Mouse (Mus musculus): ENCODE measurements at regions not wholly inside any gene's neighbourhood (a gene's known extent, or its start where the extent isn't known, plus 50 kb on each side); places are given as distances from the start of the nearest gene placed in this dataset.
"Not testable (repeated sequence)": the region's sequence is repeated elsewhere in the genome, so short reads cannot be mapped to it uniquely, and the experiment has no call there.

DNA sequence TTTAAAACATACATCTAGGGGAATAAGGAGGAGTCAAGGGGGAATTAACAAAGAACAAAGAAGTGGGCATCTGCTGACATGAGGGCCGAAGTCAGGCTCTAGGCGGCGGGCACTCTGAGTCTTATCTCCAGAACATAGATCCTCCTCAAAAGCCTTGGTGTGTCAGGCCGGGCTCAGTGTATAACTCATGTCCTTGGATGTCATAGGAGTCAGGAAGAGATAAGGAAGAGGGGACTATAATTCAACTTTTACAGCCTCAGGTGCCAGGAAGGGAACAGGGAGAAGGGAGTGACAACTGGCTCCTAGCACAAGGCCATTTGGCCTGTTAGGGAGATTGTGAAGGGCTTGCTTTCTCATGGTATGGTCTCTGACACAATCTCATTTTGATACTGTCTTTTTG lies 185.9 kb upstream of the Ube2e2 start:
- CTCF ChIA-PET, POLR2A ChIA-PET: not testable (repeated sequence)

GRCm38 (mm10) chr14:19041984-19042760 lies 148.1 kb upstream of the Ube2e2 start:
- POLR2A ChIA-PET, result no interaction called here
- CTCF ChIA-PET, result interaction anchor here in 3 of 4 experiments (0.6 to 1.3 kb wide), 4 partner anchors 10 to 756 kb away, joined by 3 to 9 read pairs (median 3); no protein-coding TSS in a partner anchor

DNA sequence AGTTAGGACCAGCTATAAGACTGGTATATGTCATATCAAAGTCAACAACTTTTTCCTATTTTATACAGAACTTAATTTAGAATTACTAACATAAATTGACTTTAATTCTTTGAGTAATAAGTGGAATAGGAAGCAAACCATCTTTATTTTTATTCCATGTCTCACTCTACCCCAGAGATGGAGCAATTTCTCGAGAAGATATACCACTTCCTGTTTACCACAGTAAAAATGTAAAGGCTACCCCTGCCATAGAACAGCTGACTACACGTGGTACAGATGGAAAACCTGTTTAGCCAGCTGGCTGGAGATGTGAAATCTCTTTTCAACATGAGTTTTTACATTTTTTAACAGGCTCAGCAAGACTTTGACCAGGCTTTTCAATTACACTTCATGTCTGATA lies 126.0 kb upstream of the Ube2e2 start:
- POLR2A ChIA-PET, result no interaction called here
- CTCF ChIA-PET, result no interaction called here

DNA sequence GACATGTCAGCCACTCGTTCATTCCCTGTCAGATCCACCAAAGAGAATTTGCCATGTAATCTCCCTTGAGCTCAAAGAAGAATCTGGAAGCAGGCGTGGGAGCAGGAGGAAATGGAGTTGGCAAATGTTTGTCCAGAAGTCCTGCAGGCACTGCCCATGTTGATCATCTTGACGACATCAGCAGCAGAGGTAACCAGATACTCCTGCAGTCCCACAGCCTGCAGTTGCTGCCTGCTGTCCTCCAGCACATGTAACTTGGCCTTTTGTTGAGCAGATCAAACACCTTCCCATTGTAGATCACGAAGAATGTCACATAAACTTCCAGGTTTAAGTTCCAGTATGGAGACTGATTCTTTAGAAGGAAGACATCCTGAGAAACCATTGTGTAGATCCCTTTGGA lies 121.3 kb upstream of the Ube2e2 start:
- POLR2A ChIA-PET, result no interaction called here
- CTCF ChIA-PET, result no interaction called here

GRCm38 (mm10) chr14:19013558-19013957 lies 119.5 kb upstream of the Ube2e2 start:
- CTCF ChIA-PET, POLR2A ChIA-PET: not testable (repeated sequence)

DNA sequence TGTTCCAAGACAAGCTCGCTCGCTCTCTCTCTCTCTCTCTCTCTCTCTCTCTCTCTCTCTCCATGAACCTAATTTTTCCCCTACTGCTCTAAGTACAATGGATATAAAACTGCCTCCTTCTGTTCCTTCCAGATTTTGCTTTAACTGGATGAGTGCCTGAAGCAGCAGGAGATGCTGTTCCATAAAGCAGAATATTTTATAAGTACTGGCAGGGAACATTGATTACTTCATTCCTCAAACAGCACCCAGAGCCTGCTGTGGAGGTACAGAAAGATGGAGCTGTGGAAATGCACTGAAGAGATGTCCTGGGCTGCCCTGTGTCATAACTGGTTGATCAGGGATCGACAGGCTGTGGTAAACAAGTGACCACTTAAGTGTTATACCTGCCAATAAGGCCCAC lies 89.8 kb upstream of the Ube2e2 start:
- POLR2A ChIA-PET, result no interaction called here
- CTCF ChIA-PET, result no interaction called here

- CTCF ChIA-PET, result no interaction called here
- POLR2A ChIA-PET, result no interaction called here
Measured at GRCm38 (mm10) chr14:18963864-18964263, 69.8 kb upstream of the Ube2e2 start.

DNA sequence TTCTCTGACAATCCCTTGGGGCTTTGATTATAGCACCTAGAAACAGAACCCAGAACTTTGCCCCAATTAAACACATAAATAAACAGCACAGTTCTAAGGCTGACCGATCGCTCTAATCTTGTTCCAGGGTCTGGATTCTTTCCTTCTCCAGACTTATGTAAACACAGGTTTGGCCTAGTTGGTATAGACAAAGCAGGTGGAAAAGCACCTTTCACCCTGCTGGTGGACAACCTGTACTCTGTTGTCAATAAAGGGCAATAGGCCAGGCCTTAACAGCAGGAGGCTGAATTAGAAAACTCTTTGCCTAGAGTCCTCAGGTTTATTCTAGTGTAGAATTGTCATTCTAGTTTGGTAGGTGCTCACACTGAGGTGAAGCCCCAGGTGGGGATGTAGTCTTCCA lies 69.2 kb upstream of the Ube2e2 start:
- POLR2A ChIA-PET, result no interaction called here
- CTCF ChIA-PET, result no interaction called here

Data from embryonic stem cell, embryonic (primary cell).